Mouse (Mus musculus) CH12.LX (cell line): ENCODE measurements around the gene Cenpl. TPM values are rescaled to one million over a fixed set of nuclear protein-coding genes. Genes with fewer than 3 reads are reported as not detected.
A peak's percentile ranks its signal among the peaks of the same experiment; 100 is the strongest.

Experiments
- DNase-seq: peaks from one replicate; pipeline ENCODE4 v3.0.0-alpha.2; 2013; ENCODE audit errors: extremely low read depth
- H3K27ac ChIP-seq: 2 replicates; pipeline ENCODE4 v1.5.1; 2012; ENCODE audit warnings: low read depth, mild to moderate bottlenecking, control low read depth, moderate library complexity; ENCODE audit not compliant: insufficient read depth
- H3K27me3 ChIP-seq: replicated peaks from 2 replicates; pipeline ENCODE3; 2012; ENCODE audit warnings: inconsistent platforms
- H3K36me3 ChIP-seq, 2 experiments: replicated peaks in 1 of 2; 2 replicates each; pipeline versions ENCODE3 to v1.6.1; 2012; ENCODE audit warnings: inconsistent platforms in 1 of 2, low read length in 1 of 2, mild to moderate bottlenecking in 1 of 2, mixed read lengths in 1 of 2, moderate library complexity in 1 of 2; ENCODE audit not compliant: control insufficient read depth in 1 of 2, insufficient read depth in 1 of 2
- H3K4me1 ChIP-seq, 2 experiments: 2 replicates each; pipeline ENCODE4 v1.6.1; 2012; ENCODE audit warnings: inconsistent platforms in 1 of 2, moderate library complexity in 1 of 2; ENCODE audit not compliant: insufficient read depth in 2 of 2, control insufficient read depth in 1 of 2
- H3K4me2 ChIP-seq: 2 replicates; pipeline ENCODE4 v1.6.1; 2012; ENCODE audit warnings: low read depth, mild to moderate bottlenecking, control low read depth; ENCODE audit not compliant: poor library complexity, insufficient read depth, severe bottlenecking
- H3K4me3 ChIP-seq, 3 experiments: fragments of 150-350 bp in 1 of 3; sonication (generic) in 1 of 3; replicated peaks in 1 of 3; 2 replicates each; pipeline versions ENCODE3 to v1.5.1; 2011 to 2012; ENCODE audit warnings: low read depth in 2 of 3, low read length in 2 of 3, mild to moderate bottlenecking in 2 of 3, moderate library complexity in 2 of 3, control low read depth in 1 of 3, improper control_type of control experiment in 1 of 3, inconsistent platforms in 1 of 3, mixed read lengths in 1 of 3; ENCODE audit not compliant: poor library complexity in 1 of 3
- H3K79me2 ChIP-seq: replicated peaks from 2 replicates; pipeline ENCODE4 v1.6.1; 2012; ENCODE audit warnings: mild to moderate bottlenecking, moderate library complexity; ENCODE audit not compliant: control insufficient read depth, poor library complexity, insufficient read depth, severe bottlenecking; ENCODE audit errors: extremely low read depth
- H3K9ac ChIP-seq: 2 replicates; pipeline ENCODE4 v1.6.1; 2012; ENCODE audit warnings: low read depth, mild to moderate bottlenecking, control low read depth, moderate library complexity; ENCODE audit not compliant: insufficient read depth
- H3K9me3 ChIP-seq: replicated peaks from 2 replicates; pipeline ENCODE3; 2012; ENCODE audit warnings: low read length, inconsistent platforms, mixed read lengths
- BHLHE40 ChIP-seq: IDR thresholded peaks from 2 replicates; pipeline ENCODE4 v1.6.1; 2011; ENCODE audit warnings: mild to moderate bottlenecking, low read depth, low read length, improper control_type of control experiment
- CHD2 ChIP-seq: IDR thresholded peaks from 2 replicates; pipeline ENCODE4 v1.6.1; 2011; ENCODE audit warnings: low read length, improper control_type of control experiment
- ELF1 ChIP-seq: IDR thresholded peaks from 2 replicates; pipeline ENCODE4 v1.6.1; 2014; ENCODE audit warnings: low read depth, mild to moderate bottlenecking, inconsistent platforms, low read length, improper control_type of control experiment
- GABPA ChIP-seq: IDR thresholded peaks from 2 replicates; pipeline ENCODE4 v1.6.1; 2012; ENCODE audit warnings: low read depth, low read length, improper control_type of control experiment, inconsistent platforms; ENCODE audit not compliant: insufficient replicate concordance
- JUND ChIP-seq: conservative IDR thresholded peaks from 2 replicates; pipeline ENCODE4 v1.6.1; 2011; ENCODE audit warnings: low read depth, low read length, improper control_type of control experiment
- MAFK ChIP-seq: IDR thresholded peaks from 2 replicates; pipeline ENCODE4 v1.6.1; 2011; ENCODE audit warnings: low read length, improper control_type of control experiment; ENCODE audit not compliant: insufficient replicate concordance
- MAX ChIP-seq: IDR thresholded peaks from 2 replicates; pipeline ENCODE4 v1.6.1; 2011; ENCODE audit warnings: low read length, improper control_type of control experiment
- MAZ ChIP-seq: IDR thresholded peaks from 2 replicates; pipeline ENCODE4 v1.6.1; 2012; ENCODE audit warnings: low read depth, mild to moderate bottlenecking, inconsistent platforms, low read length, improper control_type of control experiment, moderate library complexity
- MEF2A ChIP-seq: IDR thresholded peaks from 2 replicates; pipeline ENCODE4 v1.6.1; 2014; ENCODE audit warnings: low read depth, mild to moderate bottlenecking, inconsistent platforms, low read length, improper control_type of control experiment, borderline replicate concordance
- MXI1 ChIP-seq: IDR thresholded peaks from 2 replicates; pipeline ENCODE4 v1.6.1; 2011; ENCODE audit warnings: mild to moderate bottlenecking, low read depth, low read length, improper control_type of control experiment
- MYC ChIP-seq: IDR thresholded peaks from 2 replicates; pipeline ENCODE4 v1.6.1; 2011; ENCODE audit warnings: low read depth, mild to moderate bottlenecking, improper control_type of control experiment, low read length
- NELFE ChIP-seq: IDR thresholded peaks from 2 replicates; pipeline ENCODE4 v1.6.1; 2011; ENCODE audit warnings: low read depth, low read length, improper control_type of control experiment
- PAX5 ChIP-seq: IDR thresholded peaks from 2 replicates; pipeline ENCODE4 v1.6.1; 2012; ENCODE audit warnings: low read length, inconsistent platforms, mixed read lengths
- POLR2A ChIP-seq: IDR thresholded peaks from 2 replicates; pipeline ENCODE4 v1.6.1; 2011; ENCODE audit warnings: low read depth, mild to moderate bottlenecking, improper control_type of control experiment, low read length
- POLR2AphosphoS2 ChIP-seq: IDR thresholded peaks from 2 replicates; pipeline ENCODE4 v1.6.1; 2011; ENCODE audit warnings: low read depth, low read length, improper control_type of control experiment
- RCOR1 ChIP-seq: conservative IDR thresholded peaks from 2 replicates; pipeline ENCODE4 v1.6.1; 2012; ENCODE audit warnings: low read depth, mild to moderate bottlenecking, inconsistent platforms, low read length, improper control_type of control experiment
- SIN3A ChIP-seq: IDR thresholded peaks from 2 replicates; pipeline ENCODE4 v1.6.1; 2012; ENCODE audit warnings: low read length, improper control_type of control experiment, inconsistent platforms
- TCF12 ChIP-seq: IDR thresholded peaks from 2 replicates; pipeline ENCODE4 v1.6.1; 2014; ENCODE audit warnings: low read depth, mild to moderate bottlenecking, inconsistent platforms, low read length, improper control_type of control experiment
- USF2 ChIP-seq: conservative IDR thresholded peaks from 2 replicates; pipeline ENCODE4 v1.6.1; 2011; ENCODE audit warnings: low read depth, low read length, improper control_type of control experiment
- ZKSCAN1 ChIP-seq: IDR thresholded peaks from 2 replicates; pipeline ENCODE4 v1.6.1; 2012; ENCODE audit warnings: low read depth, inconsistent platforms, low read length, improper control_type of control experiment, borderline replicate concordance
- ZMIZ1 ChIP-seq: IDR thresholded peaks from 2 replicates; pipeline ENCODE4 v1.6.1; 2012; ENCODE audit warnings: low read depth, mild to moderate bottlenecking, inconsistent platforms, low read length, improper control_type of control experiment
- dilution Hi-C: fragments of 300-500 bp; cut with MboI; formaldehyde crosslinking; loops from 2 replicates; pipeline ENCODE4 v1.14.3; 2020; ENCODE audit warnings: low sequenced_read_pairs; ENCODE audit not compliant: extremely low pct_unique_long_range_greater_than_20kb, extremely low pct_ligation_motif_present
- in situ Hi-C: fragments of 300-500 bp; cut with MboI; formaldehyde crosslinking; loops from 3 replicates; pipeline ENCODE4 v1.14.3; 2019; ENCODE audit warnings: low sequenced_read_pairs, low pct_ligation_motif_present, low pct_unique_long_range_greater_than_20kb, mixed read lengths
- polyA plus RNA-seq: library from polyadenylated mRNA; unstranded; fragments of >175 nt; gene quantifications from 2 replicates; pipeline ENCODE4 v1.2.1, GENCODE M21; 2012; ENCODE audit warnings: low read depth; ENCODE audit not compliant: insufficient read length
- total RNA-seq, 2 experiments: library from RNA; depleted of rRNA; stranded (reverse); fragments of 300-350 nt in 1 of 2; fragments of >200 nt in 1 of 2; gene quantifications; 2 replicates each; pipeline ENCODE4 v1.2.3; 2012 to 2014

The Cenpl gene
- total and polyA plus RNA-seq, 3 experiments = 4.6 to 13.1 (median 11.5) TPM

GRCm38 (mm10) chr1:161039741-161040425 lies 30.6 kb upstream of the Cenpl start:
- peak; percentile 8; the same call in 1 of the 2 replicates for TF ChIP-seq ZKSCAN1
- peak; percentile 8; the same call in 1 of the 2 replicates for TF ChIP-seq MXI1
- 0 out of 2 replicates have a peak, but pooled peaks have one; percentile 37 for TF ChIP-seq MEF2A
- peak; percentile 76 for TF ChIP-seq POLR2A
- TF ChIP-seq RCOR1 = no peak; the same call in none of the 2 replicates
- peak; percentile 1; the same call in 1 of the 2 replicates for TF ChIP-seq USF2
- TF ChIP-seq ELF1 = peak; percentile 40
- no peak; the same call in 1 of the 2 replicates for TF ChIP-seq NELFE
- 0 out of 2 replicates have a peak, but pooled peaks have one; percentile 10 for TF ChIP-seq JUND
- TF ChIP-seq CHD2 = peak; percentile 88; the same call in 1 of the 2 replicates
- TF ChIP-seq MAFK = peak; percentile 33; the same call in 1 of the 2 replicates
- peak; percentile 5; the same call in 1 of the 2 replicates for TF ChIP-seq BHLHE40
- peak; percentile 97 for TF ChIP-seq ZMIZ1
- TF ChIP-seq TCF12 = no peak
- TF ChIP-seq SIN3A = peak; percentile 79
- TF ChIP-seq PAX5 = no peak
- TF ChIP-seq GABPA = no peak; the same call in 1 of the 2 replicates
- peak; percentile 99 for TF ChIP-seq POLR2AphosphoS2
- dilution Hi-C loops = no loop called here
- peaks cover 25% of the 10 kb centered on the region for H3K79me2 ChIP-seq
- peak; percentile 80 for DNase-seq
- no peak overlapping the region for H3K9ac ChIP-seq
- in situ Hi-C loops = no loop called here
- H3K4me2 ChIP-seq = no peak overlapping the region
- H3K36me3 ChIP-seq = peaks cover 47 to 74% of the 10 kb centered on the region in 2 experiments
- H3K9me3 ChIP-seq = no peaks in the 10 kb centered on the region
- no peaks in the 10 kb centered on the region for H3K27me3 ChIP-seq
- no peak overlapping the region for H3K4me3 ChIP-seq
- H3K4me1 ChIP-seq = peaks cover 0 to 13% of the 10 kb centered on the region in 2 experiments; a peak in 2 of 4 replicates
- peak overlapping the region; percentile 58 for H3K27ac ChIP-seq

- Histone ChIP-seq H3K27ac (no peak overlapping the region), H3K4me3 (no peak overlapping the region), H3K9ac (no peak overlapping the region), H3K4me2 (no peak overlapping the region), H3K27me3 (no peaks in the 10 kb centered on the region), H3K79me2 (peaks cover 21% of the 10 kb centered on the region), H3K4me1 (peaks cover 0 to 13% of the 10 kb centered on the region in 2 experiments; a peak in 2 of 4 replicates), H3K36me3 (peaks cover 52 to 77% of the 10 kb centered on the region in 2 experiments), H3K9me3 (no peaks in the 10 kb centered on the region)
- TF ChIP-seq MAX (0 out of 2 replicates have a peak, but pooled peaks have one; percentile 17), MEF2A (no peak), POLR2A (peak; percentile 16; the same call in 1 of the 2 replicates), BHLHE40 (no peak), MYC (peak; percentile 43; the same call in 1 of the 2 replicates), MAZ (0 out of 2 replicates have a peak, but pooled peaks have one; percentile 7)
- in situ Hi-C loops (no loop called here), dilution Hi-C loops (no loop called here)
- no peak for DNase-seq
Measured at GRCm38 (mm10) chr1:161040426-161040770, 30.1 kb upstream of the Cenpl start.
